Mouse (Mus musculus): Measurements from ENCODE around the gene Mrnip. TPM values are rescaled to one million over a fixed set of nuclear protein-coding genes. Genes with fewer than 3 reads are reported as not detected.

The Mrnip gene
- polyA plus RNA-seq, 1 experiment from 2014 or later: 18.6 TPM

DNA sequence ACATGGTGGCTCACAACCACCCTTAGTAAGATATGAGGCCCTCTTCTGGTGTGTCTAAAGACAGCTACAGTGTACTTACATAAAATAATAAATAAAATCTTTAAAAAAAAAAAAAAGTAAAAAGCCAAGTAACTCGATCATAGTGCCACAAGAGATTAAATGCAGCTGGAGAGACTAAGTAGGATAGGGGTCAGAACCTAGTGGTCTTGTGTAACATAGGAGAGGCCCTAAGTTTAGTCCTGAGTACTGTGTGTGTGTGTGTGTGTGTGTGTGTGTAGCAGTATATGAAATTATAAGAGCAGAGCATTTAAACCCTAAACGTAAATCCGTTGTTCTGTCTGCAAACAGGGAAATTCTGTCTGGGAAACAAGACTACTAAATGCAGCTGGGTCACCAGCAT is 18.0 kb downstream of the Mrnip start:
- H3K27me3 ChIP-seq: no peaks in the 10 kb centered on the region
- WGBS: 82% methylated on average over 3 of the region's 3 CpGs
- no peaks in the 10 kb centered on the region for H3K4me1 ChIP-seq
- H3K27ac ChIP-seq: no peak overlapping the region
- no peak overlapping the region for H3K4me2 ChIP-seq (replicated peaks)
- no peak overlapping the region for H3K9ac ChIP-seq
- H3K36me3 ChIP-seq: peaks cover 19% of the 10 kb centered on the region
- no peak for ATAC-seq (ENCODE audit: insufficient number of reproducible peaks, insufficient read depth, low FRiP score, low TSS enrichment)
- H3K9me3 ChIP-seq: no peaks in the 10 kb centered on the region
- no peak overlapping the region for H3K4me3 ChIP-seq

DNA sequence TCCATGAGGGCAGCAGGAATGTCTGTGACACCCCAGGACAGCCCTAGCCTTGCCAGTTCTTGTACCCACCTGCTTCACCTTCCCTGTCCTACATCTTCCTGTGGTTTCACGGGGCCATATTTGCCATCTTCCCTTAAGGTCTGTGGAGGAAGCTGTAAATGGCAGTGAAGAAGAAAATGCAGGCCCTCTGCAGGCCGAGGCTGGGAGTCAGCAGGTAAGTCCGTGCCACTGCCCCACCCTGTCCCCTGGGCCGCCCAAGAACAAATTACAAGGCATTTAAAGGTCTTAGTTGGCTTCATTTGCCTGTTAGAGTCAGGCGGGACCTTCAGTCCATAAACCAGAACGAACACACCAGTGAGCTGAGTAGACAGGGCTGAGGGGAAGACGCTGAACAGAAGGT is 19.8 kb downstream of the Mrnip start:
- no peaks in the 10 kb centered on the region for H3K27me3 ChIP-seq
- H3K4me2 ChIP-seq (replicated peaks): no peak overlapping the region
- H3K4me3 ChIP-seq: no peak overlapping the region
- no peak for ATAC-seq (ENCODE audit: insufficient number of reproducible peaks, insufficient read depth, low FRiP score, low TSS enrichment)
- no peak overlapping the region for H3K27ac ChIP-seq
- no peaks in the 10 kb centered on the region for H3K4me1 ChIP-seq
- H3K9ac ChIP-seq: no peak overlapping the region
- no peaks in the 10 kb centered on the region for H3K9me3 ChIP-seq
- 78% methylated on average over 7 of the region's 7 CpGs for whole genome bisulfite sequencing
- H3K36me3 ChIP-seq: peaks cover 29% of the 10 kb centered on the region

DNA sequence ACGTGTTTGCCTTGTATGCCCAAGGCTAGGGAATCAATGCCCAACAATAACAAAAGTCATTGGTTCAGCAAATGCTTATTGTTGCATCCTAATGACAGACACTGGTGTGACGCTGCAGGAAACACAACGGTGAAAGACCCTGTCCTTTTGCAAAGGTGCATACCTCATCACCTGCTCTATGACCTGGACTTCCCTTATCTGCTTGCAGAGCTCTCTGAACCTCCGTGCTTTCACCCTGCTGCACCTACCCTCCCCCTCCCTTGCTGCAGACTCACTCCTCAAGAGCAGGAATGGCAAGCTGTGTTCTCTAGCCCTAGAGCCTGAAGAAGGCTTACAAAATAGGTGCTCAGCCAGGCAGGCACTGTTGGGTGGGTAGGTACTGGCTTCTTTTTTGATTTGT is 20.5 kb downstream of the Mrnip start:
- H3K9ac ChIP-seq: no peak overlapping the region
- H3K36me3 ChIP-seq: peaks cover 37% of the 10 kb centered on the region
- WGBS: 86% methylated on average over 4 of the region's 4 CpGs
- no peak overlapping the region for H3K27ac ChIP-seq
- H3K4me1 ChIP-seq: no peaks in the 10 kb centered on the region
- H3K4me3 ChIP-seq: no peak overlapping the region
- no peaks in the 10 kb centered on the region for H3K27me3 ChIP-seq
- no peaks in the 10 kb centered on the region for H3K9me3 ChIP-seq
- ATAC-seq (ENCODE audit: insufficient number of reproducible peaks, insufficient read depth, low FRiP score, low TSS enrichment): no peak
- no peak overlapping the region for H3K4me2 ChIP-seq (replicated peaks)

DNA sequence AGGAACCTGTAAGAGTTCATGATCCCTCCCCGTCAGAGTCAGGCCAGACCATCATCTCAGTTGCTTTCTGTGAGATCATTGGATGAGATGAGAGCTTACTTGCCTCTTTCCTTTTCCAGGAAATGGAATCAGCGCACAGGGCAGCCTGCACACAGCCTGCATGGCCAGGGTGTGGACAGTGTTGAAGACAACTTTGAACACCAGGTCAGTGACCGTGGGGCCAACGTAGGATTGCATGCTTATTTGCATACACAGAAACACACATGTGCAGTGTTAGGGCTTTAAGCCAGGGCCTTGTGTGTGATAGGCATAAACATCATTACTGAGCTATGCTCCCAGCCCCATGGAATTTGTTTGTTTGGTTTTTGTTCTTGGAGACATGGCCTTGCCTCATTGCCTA is 23.3 kb downstream of the Mrnip start:
- Histone ChIP-seq H3K27me3 (no peaks in the 10 kb centered on the region), H3K4me3 (no peak overlapping the region), H3K4me1 (no peaks in the 10 kb centered on the region), H3K4me2 (replicated peaks) (no peak overlapping the region), H3K9ac (no peak overlapping the region), H3K27ac (no peak overlapping the region), H3K36me3 (peaks cover 57% of the 10 kb centered on the region), H3K9me3 (no peaks in the 10 kb centered on the region)
- no peak for ATAC-seq (ENCODE audit: insufficient number of reproducible peaks, insufficient read depth, low FRiP score, low TSS enrichment)
- WGBS: 92% methylated on average over 4 of the region's 4 CpGs

DNA sequence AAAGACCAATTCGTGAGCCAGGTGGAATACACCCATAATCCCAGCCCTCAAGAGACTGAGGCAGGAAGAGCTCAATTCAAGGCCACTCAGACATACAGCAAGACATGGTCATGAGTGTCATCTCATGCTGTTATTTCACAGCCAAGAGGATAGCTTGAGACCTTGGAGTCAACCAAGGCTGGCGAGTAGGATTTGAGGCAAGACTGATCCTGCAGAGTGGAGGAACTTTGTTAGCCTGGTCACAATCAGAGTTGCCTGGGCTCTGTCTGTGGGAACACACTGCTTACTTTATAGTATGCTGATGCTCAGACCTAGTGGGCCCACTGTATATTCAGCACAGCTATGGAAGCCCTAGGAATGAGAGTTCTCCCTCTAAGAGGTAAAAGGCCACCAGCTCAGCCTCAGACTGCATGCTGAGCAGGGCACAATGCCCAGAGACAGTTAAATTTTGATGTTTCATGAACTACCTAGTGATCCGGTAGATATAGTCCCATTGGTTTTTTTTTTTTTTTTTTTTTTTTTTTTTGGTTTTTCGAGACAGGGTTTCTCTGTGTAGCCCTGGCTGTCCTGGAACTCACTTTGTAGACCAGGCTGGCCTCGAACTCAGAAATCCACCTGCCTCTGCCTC is 24.1 kb downstream of the Mrnip start:
- H3K4me1 ChIP-seq: no peaks in the 10 kb centered on the region
- no peak overlapping the region for H3K27ac ChIP-seq
- ATAC-seq (ENCODE audit: insufficient number of reproducible peaks, insufficient read depth, low FRiP score, low TSS enrichment): no peak
- no peak overlapping the region for H3K4me3 ChIP-seq
- H3K4me2 ChIP-seq (replicated peaks): no peak overlapping the region
- H3K9me3 ChIP-seq: no peaks in the 10 kb centered on the region
- WGBS: 87% methylated on average over 4 of the region's 5 CpGs
- peaks cover 65% of the 10 kb centered on the region for H3K36me3 ChIP-seq
- no peak overlapping the region for H3K9ac ChIP-seq
- H3K27me3 ChIP-seq: no peaks in the 10 kb centered on the region

DNA sequence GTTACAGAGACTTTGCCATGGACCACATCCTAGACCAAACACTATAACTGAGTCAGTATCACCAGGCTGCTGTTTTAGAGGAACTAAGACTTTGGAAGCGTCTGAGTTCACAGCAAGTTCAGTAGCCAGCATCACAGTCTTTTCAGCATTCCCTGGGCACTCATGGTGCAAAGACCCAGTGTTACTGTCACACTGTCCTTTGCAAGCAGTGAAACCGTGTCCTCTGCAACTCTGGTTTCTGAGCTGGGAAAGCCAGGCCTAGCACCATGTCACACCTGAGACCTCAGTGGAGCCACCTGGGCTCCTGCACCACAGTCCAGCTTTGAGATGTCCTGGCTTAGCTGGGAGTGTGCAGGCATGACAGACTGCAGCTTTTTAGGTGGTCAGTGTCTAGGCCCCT is 24.7 kb downstream of the Mrnip start:
- Histone ChIP-seq H3K27me3 (no peaks in the 10 kb centered on the region), H3K9me3 (no peaks in the 10 kb centered on the region), H3K4me1 (no peaks in the 10 kb centered on the region), H3K36me3 (peaks cover 69% of the 10 kb centered on the region), H3K4me3 (no peak overlapping the region), H3K4me2 (replicated peaks) (no peak overlapping the region), H3K9ac (no peak overlapping the region), H3K27ac (no peak overlapping the region)
- no peak for ATAC-seq (ENCODE audit: insufficient number of reproducible peaks, insufficient read depth, low FRiP score, low TSS enrichment)
- WGBS: 89% methylated on average over 2 of the region's 2 CpGs

DNA sequence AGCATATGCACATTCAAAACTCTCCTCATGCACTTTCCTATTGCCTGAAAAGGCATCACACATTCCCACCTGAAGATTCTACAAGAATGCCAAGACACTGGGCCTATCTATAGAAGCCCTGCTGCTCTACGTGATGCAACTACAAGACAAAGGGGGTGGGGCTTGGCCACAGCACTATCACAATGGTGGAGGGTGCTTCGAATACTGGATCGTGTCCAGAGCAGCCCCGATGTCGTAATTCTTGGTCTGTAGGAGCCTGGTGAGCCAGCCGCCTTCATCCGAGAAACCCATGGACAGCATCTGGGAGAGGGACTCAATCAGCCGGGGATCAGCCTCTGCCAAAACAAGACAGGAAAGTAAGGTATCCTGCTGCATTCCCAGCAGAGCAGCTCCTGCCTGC is 26.4 kb downstream of the Mrnip start:
- Histone ChIP-seq H3K9ac (no peak overlapping the region), H3K4me2 (replicated peaks) (no peak overlapping the region), H3K27ac (no peak overlapping the region), H3K36me3 (peaks cover 86% of the 10 kb centered on the region), H3K27me3 (no peaks in the 10 kb centered on the region), H3K4me1 (no peaks in the 10 kb centered on the region), H3K4me3 (no peak overlapping the region), H3K9me3 (no peaks in the 10 kb centered on the region)
- ATAC-seq (ENCODE audit: insufficient number of reproducible peaks, insufficient read depth, low FRiP score, low TSS enrichment): no peak
- 93% methylated on average over 8 of the region's 8 CpGs for whole genome bisulfite sequencing

DNA sequence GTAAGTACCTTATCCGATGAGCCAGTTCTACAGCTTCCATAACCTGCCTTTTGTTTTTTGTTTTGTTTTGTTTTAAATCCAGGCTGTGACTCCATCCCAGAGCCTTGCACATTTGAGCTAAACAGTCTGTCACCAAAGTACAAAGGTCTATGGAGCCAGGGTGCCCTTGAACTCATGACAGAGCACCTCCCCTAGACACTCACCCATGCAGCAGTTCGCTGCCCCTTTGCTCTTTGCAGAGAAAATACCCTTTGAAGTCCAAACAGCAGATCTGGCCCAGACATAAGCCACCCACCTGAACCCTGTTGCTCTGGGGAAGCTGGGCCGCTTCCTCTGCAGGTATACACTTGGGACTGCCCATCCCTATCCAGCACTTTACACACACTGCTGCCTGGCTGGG is 27.3 kb downstream of the Mrnip start:
- Histone ChIP-seq H3K27me3 (no peaks in the 10 kb centered on the region), H3K36me3 (peaks cover 90% of the 10 kb centered on the region), H3K9ac (no peak overlapping the region), H3K27ac (no peak overlapping the region), H3K9me3 (no peaks in the 10 kb centered on the region), H3K4me3 (no peak overlapping the region), H3K4me1 (no peaks in the 10 kb centered on the region), H3K4me2 (replicated peaks) (no peak overlapping the region)
- WGBS: 90% methylated on average over 3 of the region's 3 CpGs
- no peak for ATAC-seq (ENCODE audit: insufficient number of reproducible peaks, insufficient read depth, low FRiP score, low TSS enrichment)

DNA sequence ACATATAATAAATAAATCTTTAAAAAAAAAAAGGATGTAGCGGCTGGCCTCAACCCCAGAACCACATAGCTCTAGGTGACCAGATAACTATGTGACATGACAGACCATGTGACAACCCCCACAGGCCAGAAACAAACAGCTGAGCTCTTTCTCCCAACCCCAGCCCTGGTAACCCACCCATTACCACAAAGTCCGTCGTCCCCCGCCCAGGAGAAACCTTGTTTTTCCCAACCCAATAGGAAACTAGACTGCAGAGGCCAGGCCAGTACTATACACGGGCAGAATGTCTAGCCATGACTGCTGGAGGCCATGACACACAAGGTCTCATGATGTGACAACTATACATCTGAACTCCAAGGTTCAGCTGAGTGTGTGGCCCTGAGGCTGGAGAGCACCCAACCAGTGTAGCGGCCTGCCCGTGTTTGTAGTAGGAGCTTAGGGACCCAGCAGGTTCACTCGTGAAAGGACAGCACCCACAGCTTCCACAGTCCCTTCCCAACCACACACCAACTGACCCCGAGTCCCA is 29.1 kb downstream of the Mrnip start:
- H3K27ac ChIP-seq: no peak overlapping the region
- H3K4me2 ChIP-seq (replicated peaks): no peak overlapping the region
- no peak overlapping the region for H3K9ac ChIP-seq
- WGBS: 89% methylated on average over 9 of the region's 9 CpGs
- H3K36me3 ChIP-seq: peaks cover 94% of the 10 kb centered on the region
- no peak overlapping the region for H3K4me3 ChIP-seq
- H3K9me3 ChIP-seq: no peaks in the 10 kb centered on the region
- no peaks in the 10 kb centered on the region for H3K27me3 ChIP-seq
- no peak for ATAC-seq (ENCODE audit: insufficient number of reproducible peaks, insufficient read depth, low FRiP score, low TSS enrichment)
- 0 out of 2 replicates have a peak, but pooled peaks cover 3% of the 10 kb centered on the region for H3K4me1 ChIP-seq

DNA sequence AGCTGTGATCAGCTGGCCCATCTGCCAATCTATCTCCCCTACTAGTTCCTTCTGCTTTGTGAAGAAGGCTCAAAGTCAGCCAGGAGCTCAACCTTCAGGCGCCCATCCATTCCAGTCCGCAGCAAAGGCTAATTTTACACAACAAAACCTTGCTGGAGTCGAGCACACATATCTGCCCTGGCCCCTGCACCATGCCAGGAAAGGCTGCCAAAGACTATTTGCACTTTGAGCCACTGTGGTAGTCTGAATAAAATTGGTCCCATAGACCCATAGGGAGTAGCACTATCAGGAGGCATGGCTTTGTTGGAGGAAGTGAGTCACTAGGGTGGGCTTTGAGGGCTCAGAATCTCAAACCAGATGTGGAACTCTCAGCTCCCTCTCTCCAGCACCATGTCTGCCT is 31.2 kb downstream of the Mrnip start:
- Histone ChIP-seq H3K27me3 (no peaks in the 10 kb centered on the region), H3K4me2 (replicated peaks) (no peak overlapping the region), H3K4me3 (no peak overlapping the region), H3K9ac (no peak overlapping the region), H3K27ac (no peak overlapping the region), H3K36me3 (peaks cover 76% of the 10 kb centered on the region), H3K4me1 (peaks cover 12% of the 10 kb centered on the region; the same call in 1 of the 2 replicates), H3K9me3 (no peaks in the 10 kb centered on the region)
- no peak for ATAC-seq (ENCODE audit: insufficient number of reproducible peaks, insufficient read depth, low FRiP score, low TSS enrichment)
- WGBS: 90% methylated on average over 3 of the region's 3 CpGs

DNA sequence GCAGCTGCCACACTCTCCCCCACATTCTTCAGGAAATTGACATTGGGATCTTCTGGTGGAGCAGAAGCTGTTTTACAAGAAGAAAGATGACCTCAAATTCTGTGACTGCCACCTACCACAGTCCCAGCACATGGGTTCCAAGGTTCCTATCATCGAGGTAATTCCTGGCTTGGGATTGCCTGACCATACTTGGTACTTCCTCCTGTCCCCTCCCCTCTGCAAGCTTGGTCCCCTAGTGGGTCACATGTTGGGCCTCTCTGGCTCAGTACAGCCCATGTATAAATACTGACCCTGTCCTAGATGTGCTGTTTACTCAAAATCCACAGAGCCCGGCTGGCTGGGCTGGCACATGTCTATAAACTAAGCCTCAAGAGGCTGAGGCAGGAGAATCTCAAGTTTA is 31.8 kb downstream of the Mrnip start:
- Histone ChIP-seq H3K27me3 (no peaks in the 10 kb centered on the region), H3K9ac (no peak overlapping the region), H3K9me3 (no peaks in the 10 kb centered on the region), H3K4me1 (peaks cover 14% of the 10 kb centered on the region; the same call in 1 of the 2 replicates), H3K27ac (no peak overlapping the region), H3K4me3 (no peak overlapping the region), H3K4me2 (replicated peaks) (no peak overlapping the region), H3K36me3 (peaks cover 70% of the 10 kb centered on the region)
- 89% methylated on average over 2 of the region's 2 CpGs for WGBS
- no peak for ATAC-seq (ENCODE audit: insufficient number of reproducible peaks, insufficient read depth, low FRiP score, low TSS enrichment)

DNA sequence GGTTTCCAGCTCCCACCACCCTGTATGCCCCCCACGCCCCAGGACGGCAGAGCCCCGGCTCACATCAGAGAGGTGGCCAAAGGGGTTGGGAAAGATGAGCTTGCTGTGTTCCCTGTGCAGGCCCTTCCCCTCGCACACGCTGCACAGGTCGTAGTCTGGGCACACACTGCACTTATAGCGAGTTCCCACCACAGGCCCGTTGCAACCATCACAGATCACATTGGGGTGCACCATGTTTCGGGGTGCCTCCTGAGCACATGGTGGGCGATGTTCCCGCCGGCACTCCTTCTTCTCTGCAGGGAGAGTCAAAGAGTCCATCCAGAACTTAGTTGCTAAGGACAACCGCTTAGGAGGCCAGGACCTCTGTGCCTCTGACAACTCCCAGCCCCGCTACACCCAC is 33.1 kb downstream of the Mrnip start:
- no peak overlapping the region for H3K9ac ChIP-seq
- no peaks in the 10 kb centered on the region for H3K27me3 ChIP-seq
- no peaks in the 10 kb centered on the region for H3K9me3 ChIP-seq
- H3K4me3 ChIP-seq: no peak overlapping the region
- H3K4me1 ChIP-seq: peaks cover 15% of the 10 kb centered on the region; the same call in 1 of the 2 replicates
- H3K27ac ChIP-seq: no peak overlapping the region
- H3K4me2 ChIP-seq (replicated peaks): no peak overlapping the region
- WGBS: 96% methylated on average over 14 of the region's 14 CpGs
- H3K36me3 ChIP-seq: peaks cover 56% of the 10 kb centered on the region
- ATAC-seq (ENCODE audit: insufficient number of reproducible peaks, insufficient read depth, low FRiP score, low TSS enrichment): no peak
